Mouse (Mus musculus) lung, postnatal 36 days (tissue): ENCODE data around the gene Rag1.
A peak's percentile ranks its signal among the peaks of the same experiment; 100 is the strongest.

Source experiments
- DNase-seq: peaks from one replicate; pipeline ENCODE4 v3.0.0; 2022; ENCODE audit warnings: mixed read lengths

Gene Rag1

GRCm38 (mm10) chr2:101638979-101639839, 10.1 kb downstream of the Rag1 start:
- DNase-seq, result no peak

GRCm38 (mm10) chr2:101628297-101629236, 20.7 kb downstream of the Rag1 start:
- DNase-seq, result peak; percentile 97

- DNase-seq, result no peak
Observed at GRCm38 (mm10) chr2:101627227-101627626, 22.1 kb downstream of the Rag1 start.

- DNase-seq, result no peak
Observed at GRCm38 (mm10) chr2:101624526-101624925, 24.8 kb downstream of the Rag1 start, which contains the start of gene Rag2. TSS of gene Rag2 (plus strand) at chr2:101624718.

GRCm38 (mm10) chr2:101624011-101624410, 25.3 kb downstream of the Rag1 start:
- no peak for DNase-seq

- DNase-seq, result no peak
Observed at GRCm38 (mm10) chr2:101623042-101623441, 26.3 kb downstream of the Rag1 start.

- no peak for DNase-seq
Observed at GRCm38 (mm10) chr2:101621611-101622010, 27.7 kb downstream of the Rag1 start.

- DNase-seq, result no peak
Observed at GRCm38 (mm10) chr2:101620899-101621298, 28.4 kb downstream of the Rag1 start.

- DNase-seq, result no peak
Observed at GRCm38 (mm10) chr2:101618373-101618772, 30.9 kb downstream of the Rag1 start.

- no peak for DNase-seq
Observed at GRCm38 (mm10) chr2:101615464-101616305, 33.6 kb downstream of the Rag1 start.

- DNase-seq, result no peak
Observed at GRCm38 (mm10) chr2:101610861-101611260, 38.4 kb downstream of the Rag1 start.

GRCm38 (mm10) chr2:101608232-101608894, 40.9 kb downstream of the Rag1 start:
- no peak for DNase-seq

- no peak for DNase-seq
Observed at GRCm38 (mm10) chr2:101603099-101603498, 46.2 kb downstream of the Rag1 start.

- peak; percentile 15 for DNase-seq
Observed at GRCm38 (mm10) chr2:101600703-101601102, 48.6 kb downstream of the Rag1 start.

- DNase-seq, result no peak
Observed at GRCm38 (mm10) chr2:101598190-101599181, 50.8 kb downstream of the Rag1 start.

GRCm38 (mm10) chr2:101597186-101597585, 52.1 kb downstream of the Rag1 start:
- no peak for DNase-seq

- no peak for DNase-seq
Observed at GRCm38 (mm10) chr2:101594681-101595080, 54.6 kb downstream of the Rag1 start.

GRCm38 (mm10) chr2:101592886-101593285, 56.4 kb downstream of the Rag1 start:
- DNase-seq, result no peak

GRCm38 (mm10) chr2:101592023-101592841, 57.1 kb downstream of the Rag1 start:
- DNase-seq, result no peak

GRCm38 (mm10) chr2:101591356-101591755, 57.9 kb downstream of the Rag1 start:
- no peak for DNase-seq
